Mouse (Mus musculus) testis, postnatal 14 days (tissue): ENCODE data around the gene Slc25a1.
"Not testable (repeated sequence)": the region's sequence is repeated elsewhere in the genome, so short reads cannot be mapped to it uniquely, and the experiment has no call there.

ENCODE experiments used
- DNase-seq: peaks from one replicate; pipeline ENCODE4 v3.0.0; 2021; ENCODE audit warnings: low spot score

The Slc25a1 gene

DNA sequence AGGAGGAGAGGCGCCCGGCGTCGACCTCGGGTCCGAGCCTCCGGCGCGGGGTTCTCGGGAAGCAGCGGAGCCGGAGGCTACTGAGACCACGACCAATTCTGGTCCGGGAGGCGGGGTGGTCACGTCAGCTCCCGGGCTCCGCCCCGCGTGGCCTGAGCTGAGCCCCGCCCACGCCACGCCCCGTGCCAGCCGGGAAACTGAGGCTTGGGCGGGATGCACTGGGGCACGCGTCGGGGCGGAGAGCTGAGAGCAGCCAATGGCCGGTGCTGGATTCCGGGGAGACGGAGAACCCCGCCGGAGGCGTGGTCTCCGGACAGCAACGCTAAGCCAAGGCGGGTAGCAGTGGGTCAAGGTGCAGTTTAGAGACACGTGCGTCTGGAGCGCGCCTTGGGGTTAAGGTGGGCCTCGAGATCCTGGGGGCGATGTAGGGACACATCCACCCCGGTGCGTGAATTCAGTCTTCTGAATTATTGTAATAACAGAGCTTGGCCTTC, at the start of gene Slc25a1:
TSS of gene Slc25a1 (minus strand) at position 133 of the 494 bp plus-strand sequence.
- peak; percentile 86 for DNase-seq

DNA sequence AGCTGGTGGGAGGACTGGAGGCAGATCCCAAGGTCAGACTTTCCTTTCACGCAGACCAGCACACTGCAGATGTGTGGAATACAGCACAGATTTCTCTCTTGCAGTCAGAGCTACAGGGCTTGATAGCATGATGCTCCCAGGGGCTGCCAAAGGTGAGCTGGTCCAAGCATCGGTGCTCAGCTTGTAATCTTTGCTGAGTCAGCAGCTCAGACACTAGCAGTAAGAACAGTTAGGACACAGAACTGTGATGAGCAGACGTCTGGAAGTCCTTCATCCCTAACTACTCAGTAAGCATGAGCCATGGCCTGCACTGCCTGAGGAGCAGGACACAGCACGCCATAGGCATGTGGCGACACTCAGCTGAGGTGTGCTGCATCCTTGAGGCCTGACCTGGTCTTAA, 43.8 kb upstream of the Slc25a1 start:
- no peak for DNase-seq

DNA sequence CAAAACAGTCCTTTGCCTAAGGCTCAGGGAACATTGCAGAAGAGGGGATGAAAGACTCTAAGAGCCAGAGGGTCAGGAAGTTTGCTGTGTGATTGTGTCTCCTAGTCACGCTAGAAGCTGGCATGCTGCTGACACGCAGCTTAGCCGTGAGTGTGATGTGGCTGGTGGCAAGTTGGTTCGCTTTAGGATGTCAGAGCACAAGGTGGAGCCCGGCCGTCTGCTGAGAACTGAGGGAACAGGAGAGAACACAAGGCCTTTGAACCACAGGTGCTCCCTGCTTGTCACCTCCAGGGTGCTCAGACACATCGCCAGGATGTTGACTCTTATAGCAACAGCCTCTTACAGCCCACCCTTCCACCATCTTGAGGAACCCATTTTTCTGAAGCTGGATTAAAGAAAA, 34.1 kb upstream of the Slc25a1 start:
- no peak for DNase-seq

DNA sequence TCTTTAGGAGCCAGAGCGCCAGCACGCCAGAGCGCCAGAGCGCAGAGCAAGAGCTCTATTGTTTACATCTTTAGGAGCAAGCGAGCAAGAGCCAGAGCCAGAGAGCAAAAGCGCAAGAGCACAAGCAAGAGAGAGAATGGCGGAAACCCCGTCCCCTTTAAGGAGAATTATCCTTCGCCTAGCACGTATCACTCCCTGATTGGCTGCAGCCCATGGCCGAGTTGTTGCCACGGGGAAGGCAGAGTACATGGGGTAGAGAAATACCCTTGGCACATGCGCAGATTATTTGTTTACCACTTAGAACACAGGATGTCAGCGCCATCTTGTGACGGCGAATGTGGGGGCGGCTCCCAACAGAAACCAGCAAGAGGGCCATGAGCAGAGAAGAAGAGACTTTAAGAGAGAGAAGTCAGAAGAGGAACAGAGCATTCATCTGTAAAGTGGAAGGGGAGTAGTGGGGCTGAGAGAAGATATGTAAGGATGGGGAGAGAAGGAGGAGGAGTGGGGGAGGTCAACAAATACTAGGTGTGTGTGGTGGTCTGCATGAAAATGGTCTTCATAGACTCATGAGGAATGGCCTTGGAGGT, 28.1 kb upstream of the Slc25a1 start:
- not testable (repeated sequence) for DNase-seq

DNA sequence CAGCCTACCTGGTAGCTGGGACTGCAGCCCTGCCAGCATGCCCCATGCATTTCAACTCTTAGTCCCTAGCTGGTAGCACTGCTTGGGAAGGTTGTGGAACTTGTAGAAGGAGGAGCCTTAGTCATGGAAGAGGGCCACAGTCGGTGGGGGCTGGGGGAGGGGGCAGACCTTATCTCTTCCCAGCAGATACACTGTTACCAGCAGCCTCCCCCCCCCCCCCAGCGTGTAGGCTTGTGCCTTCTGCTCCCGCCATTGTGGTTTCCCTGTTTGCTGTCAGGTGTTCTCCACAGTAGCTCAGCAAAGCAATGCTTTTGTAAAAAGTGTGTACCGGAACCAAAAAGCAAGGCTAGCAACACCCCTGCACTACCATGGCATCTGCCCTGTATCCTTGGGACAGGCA, 23.6 kb upstream of the Slc25a1 start:
- no peak for DNase-seq

DNA sequence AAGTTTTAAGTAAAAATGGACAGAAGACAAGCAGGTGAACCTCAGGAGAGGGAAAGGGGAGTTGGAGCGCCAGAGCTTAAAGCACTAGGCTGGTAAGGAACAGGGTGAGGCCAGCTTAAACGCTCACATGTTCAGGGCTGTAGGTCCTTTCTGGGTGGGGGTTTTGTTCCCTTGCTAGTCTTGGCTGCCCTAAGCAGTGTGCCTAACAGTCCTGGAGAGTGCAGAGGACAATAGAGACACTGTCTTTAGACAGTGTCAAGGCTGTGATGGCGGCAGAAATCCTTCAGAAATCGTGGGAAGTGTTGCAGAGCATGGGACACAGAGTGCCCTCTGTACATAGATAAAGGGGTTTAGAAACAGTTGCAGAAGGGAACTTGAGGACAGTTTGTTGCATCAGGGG, 22.0 kb upstream of the Slc25a1 start:
- peak; percentile 80 for DNase-seq

DNA sequence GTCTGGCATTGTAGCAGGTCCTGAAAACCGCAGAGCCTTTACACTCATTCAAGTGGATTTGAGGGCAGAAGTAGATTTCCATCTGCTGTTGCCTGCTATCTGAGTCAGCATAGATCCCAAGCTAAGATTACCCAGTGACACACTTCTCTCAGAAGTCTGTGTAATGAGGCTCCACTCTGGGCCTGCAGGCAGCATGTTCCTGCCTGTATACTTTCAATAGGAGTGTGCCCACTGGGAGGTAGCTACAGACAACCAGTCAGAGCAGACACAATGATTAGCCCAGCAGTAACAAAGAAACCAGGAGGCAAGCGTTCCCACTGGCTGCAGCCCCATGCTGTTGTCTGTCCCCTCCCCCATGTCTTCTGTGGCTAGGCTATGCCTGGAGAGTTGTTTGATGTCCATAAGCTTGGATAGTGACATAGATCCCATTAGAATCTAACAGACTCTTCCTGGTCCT, 21.4 kb upstream of the Slc25a1 start:
- no peak for DNase-seq

DNA sequence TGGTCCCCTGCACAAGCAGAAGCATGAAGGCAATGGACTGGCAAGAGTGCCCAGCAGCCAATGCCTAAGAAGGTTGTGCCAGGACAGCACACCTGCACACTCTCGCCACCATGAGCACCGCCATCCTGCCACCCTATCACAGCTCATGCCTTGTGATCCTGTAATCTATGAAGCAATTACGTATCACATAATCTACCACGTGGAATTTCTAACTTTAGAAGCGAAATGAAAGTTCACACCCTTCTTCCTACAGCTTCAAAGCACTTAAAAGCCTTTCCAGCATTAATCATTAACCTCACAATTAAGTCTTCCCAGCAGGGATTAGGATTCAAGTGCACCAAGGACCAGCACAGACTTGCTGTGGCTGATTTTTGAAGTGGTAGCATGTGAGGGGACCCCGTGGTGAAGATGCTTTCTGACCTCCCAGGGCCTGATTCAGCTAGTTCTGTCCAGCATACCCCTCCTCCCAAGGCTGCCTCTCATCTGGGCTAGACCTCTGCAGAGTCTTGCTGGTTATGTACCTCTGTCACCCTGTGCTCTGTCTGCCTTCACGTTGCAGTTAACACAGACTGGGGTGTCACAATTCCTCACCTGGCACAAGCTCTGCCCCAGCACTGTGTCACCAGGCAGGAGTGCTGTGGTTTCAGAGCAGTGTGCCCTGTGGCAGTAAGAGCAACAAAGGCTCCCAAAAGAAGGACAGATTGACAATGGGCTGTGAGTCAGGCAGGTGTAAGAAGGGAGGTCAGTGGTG, 17.2 kb upstream of the Slc25a1 start:
- no peak for DNase-seq

DNA sequence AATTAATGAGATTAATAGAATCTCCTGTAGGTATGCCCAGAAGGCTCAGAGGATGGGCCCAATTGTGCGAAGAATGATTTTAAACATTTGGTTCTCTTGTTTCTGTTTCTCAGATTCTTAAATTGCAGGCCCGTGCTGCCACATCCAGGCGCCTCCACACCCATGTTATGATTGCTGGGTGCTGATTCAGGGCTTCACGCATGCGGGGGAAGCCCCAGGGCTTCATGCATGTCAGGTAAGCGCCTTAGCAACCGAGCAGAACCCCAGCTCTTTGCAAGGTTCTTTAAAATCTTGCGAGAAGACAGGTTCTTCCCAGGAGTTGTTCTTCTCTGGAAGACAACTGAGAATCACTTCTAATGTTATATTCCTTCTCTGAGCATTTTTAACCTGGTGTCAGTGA, 15.4 kb upstream of the Slc25a1 start:
- no peak for DNase-seq

DNA sequence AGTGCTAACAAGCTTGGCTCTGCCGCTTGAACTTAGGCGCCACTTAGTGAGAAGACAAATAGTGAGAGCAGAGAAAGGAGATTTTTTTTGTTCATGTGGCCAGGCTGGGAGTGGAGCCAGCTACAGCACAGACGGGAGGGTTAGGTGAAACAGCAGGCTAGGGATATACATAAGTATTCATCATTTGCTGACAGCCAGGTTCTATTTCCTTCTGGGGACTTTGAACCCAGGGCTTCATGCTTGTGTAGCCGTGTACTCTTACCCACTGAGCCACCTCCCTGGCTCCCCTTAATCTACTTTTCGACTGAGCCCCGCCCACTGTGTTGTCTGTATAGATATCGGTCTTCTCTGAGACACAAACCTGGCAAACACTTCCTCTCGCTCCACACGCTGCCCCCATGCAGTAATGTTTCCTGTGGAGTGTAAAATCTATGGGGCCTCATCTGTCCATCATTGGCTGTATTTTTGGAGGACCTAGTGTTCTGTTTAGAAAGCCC, 11.3 kb upstream of the Slc25a1 start:
- no peak for DNase-seq

DNA sequence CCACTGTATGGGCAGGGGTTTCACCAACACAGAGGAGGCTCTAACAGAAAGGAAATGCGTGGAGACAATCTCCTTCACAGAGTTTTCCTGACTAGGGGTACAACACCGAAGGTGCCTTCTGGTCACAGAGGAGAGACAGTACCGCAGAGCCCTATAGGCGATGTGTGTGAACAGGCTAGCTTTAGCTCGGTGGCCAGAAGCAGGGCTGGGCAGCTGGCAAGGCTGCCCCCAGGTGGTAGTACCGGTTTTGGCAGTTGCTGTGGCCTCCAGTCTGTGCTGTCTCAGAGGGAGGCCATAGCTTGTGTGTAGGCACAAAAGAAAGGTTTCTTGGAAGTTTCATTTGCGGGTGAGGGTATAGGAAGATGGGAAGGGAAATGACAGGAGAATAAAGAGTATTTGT, 10.8 kb upstream of the Slc25a1 start:
- no peak for DNase-seq

DNA sequence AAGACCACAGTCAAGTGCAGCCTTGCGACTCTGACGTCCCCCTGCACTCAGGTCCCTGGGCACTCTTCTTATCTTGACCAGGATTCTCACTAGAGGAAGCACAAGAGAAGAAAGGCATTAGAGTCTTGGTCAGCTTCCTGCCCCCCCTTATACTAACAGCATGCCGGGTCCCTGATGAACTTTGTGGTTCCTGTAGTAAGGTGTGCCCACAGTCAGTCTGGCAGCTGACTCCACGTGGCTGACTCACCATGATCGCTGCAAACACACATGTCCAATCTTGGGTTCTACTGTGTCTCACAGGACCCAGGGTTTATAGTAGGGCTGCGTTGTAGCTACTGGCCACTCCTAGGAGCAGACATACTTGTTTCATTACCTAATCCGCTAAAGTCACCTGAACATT, 10.2 kb upstream of the Slc25a1 start:
- DNase-seq = no peak

DNA sequence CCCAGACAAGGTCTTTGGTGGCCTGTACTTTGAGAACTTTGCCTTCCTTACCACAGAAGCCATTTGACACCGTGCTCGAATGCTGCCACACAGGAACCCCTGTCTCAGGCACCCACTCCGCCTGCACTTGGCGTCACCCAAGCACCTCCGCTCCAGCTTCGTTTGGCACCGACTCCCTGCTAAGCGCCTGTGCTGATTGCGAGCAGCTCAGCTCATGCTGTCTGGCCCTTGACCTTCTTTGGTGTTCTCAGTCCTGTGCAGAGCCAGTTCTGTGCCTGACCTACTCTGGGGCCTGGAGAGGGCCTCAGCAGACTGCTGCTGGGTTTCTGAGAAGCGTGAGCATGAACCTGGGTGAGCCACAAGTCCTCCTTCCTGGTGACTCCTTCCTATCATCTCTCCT, 8.8 kb upstream of the Slc25a1 start:
- no peak for DNase-seq

DNA sequence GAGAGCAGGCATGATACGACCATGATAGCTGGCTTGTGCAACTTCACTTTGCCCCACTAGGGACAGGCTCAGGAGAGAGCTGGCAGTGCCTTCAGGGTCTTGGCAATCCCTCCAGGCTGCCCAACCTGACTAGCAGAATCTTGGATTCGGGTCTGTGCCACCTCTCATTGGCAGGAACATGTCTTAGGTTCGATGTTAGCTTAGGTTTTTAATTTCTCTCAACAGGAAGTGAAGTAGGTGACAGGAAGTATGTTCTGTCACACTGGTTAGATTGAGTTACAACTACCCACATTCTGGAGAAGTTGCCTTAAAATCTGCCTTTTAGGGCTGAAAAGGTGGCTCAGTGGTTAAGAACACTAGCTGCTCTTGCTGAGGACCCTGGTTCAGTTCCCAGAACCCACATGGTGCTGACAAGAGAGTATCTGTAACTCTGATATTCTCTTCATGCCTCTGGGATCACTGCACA, 6.5 kb upstream of the Slc25a1 start:
- DNase-seq = no peak

DNA sequence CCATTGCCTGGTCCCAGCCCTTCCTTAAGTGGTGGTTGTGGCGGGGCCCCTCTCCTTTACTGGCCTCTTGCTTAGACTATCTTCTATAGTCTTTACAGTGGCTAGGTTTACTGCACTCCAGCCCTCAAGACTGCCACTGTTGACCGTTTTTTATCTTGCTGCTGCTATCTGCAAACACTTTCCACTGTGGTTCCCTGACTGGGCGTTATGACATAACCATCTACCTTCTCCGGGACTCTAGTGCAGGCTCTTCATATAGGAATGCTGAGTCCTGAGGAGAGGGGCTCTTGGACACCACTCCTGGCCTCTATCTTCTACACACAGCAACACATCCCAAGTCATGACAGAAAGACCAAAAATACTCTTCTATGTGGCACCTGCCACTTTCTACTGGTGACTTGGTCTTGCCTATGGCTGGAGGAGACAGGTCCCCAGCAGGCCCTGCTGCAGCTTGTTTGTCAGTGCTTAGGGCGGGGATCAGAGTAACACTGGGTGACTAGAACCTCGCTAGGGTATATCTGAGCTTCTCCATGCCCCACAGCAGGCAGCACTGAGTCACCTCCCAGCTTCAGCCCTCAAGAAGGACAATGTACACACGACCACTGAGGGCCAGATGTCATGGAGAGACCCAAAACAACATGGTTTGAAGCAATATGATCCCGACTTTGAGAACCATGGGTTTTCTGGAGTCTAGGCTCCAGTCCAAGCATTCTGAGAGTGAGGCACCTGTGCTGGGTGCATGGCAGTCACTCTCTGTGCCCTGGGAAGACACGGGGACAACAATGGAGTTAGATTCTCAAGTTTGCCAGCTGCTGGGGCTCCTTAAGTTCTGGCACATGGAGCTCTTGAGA, 5.8 kb upstream of the Slc25a1 start:
- no peak for DNase-seq

DNA sequence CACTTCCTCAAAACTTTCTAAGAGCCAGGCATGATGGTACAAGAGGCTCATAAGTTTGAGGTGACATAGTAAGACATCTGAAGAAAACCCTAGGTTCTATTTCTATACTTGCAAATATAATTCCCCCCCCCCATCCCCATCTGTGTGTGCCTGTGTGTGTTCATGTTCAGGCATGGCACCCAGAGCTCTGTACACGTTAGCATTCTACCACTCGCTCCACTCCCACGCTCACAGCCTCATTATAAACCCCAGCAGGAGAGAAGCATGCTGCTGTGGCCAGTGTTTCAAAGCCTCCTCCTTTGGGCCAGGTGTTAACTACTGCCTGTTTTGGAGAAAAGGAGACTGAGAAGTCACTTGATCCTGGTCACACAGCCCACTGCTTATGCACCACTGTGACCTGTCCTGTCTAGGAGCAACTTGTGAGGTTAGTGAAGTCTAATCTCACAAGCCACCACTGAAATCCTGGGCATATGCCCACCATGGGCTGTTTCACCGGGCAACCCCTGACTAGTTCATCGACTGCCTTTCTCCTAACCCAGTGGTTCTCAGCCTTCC, 4.0 kb upstream of the Slc25a1 start:
- no peak for DNase-seq

DNA sequence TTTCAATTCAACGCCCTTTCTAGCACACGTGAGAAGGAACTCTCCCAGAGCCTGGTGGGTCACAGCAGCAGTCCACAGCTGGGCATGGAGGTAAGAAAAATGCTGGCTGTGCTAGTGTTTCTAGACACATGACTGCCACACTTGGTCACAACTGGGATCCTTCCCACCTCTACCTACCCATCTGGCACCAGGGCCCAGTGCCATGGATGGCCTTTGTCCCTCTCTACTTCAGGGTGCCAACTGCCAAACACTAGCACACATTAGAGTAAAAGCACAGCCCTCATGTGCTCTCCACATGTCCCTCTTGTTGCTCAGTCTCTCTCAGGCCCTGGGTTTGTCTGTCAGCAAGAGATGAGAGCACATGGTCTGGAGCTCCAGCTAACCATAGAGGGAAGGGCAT, 1.6 kb upstream of the Slc25a1 start:
- no peak for DNase-seq

DNA sequence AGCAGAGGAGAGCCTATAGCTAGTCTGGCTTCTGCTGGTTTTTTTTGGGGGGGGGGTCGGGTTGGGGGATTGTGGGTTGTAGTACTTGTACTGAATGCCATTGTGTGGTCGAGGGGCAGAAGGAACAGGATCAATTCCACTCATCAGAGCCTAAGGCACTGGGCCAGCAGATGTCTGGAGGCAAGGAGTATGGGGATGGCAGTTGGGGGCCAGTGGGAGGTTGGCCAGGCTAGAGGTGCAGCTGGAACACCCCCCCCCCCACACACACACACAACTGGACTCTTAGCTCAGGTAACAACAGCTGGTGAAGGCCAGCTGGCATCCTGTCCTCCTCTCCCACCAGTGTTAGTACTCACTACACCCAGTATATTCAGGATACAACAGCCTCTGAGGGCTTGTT, 1.2 kb upstream of the Slc25a1 start:
- no peak for DNase-seq

DNA sequence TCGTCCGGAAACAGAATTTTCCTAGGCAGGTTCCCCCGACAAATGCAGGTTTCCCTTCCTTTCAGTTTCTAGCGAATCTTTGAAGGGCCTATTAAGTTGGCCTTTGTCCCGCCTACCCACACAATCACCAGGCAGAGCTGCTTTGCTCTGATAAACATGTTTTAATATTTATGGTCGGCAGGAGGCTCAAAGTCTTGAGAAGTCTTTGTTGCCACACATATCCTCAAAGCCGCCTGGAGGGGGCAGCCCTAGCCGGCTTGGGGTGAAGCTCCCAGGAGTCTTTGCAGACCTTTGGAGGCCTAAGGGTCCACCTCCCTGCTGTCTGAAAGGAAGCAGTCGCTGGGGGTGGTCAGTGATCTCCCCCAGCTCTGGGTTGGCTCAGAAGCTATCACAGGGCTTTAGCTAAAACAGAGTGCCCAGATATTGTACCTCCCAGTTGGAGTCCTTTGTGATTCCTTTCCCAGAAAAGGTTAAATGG, 647 bp upstream of the Slc25a1 start:
- peak; percentile 79 for DNase-seq

DNA sequence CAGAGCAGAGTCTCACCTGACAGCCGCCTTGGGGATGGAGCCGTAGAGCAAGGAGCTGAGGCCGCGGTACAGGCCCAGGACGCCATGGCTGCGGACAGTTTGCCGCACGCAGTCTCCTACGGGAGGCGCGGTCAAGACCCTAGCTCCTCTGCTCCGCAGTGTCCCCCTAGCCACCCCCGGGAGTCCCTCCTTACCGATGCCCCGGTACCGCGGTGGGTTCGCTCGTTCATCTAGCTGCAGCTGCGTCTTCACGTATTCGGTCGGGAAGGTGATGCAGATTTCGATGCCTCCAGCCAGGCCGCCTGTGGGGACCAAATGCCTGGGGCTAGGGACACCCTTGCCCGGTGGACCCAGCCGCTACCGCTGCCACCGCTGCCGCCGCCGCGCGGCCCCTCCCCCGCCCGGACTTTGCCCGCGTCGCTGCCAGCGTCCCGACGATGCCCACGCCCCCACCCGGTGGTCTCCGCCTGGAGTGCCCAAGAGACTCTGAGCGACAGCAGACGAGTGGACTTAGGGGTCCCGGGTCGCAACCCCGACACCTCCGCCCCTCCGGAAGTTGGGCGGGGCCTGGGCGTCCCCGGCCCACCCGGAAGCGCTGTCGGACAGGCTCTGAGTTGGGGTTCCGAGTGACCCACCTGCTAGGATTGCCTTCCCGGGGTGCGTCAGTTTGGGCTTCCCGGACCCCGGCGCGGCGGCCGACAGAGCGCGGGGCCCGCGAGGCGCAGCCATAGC, 502 bp downstream of the Slc25a1 start:
- peak; percentile 32 for DNase-seq

DNA sequence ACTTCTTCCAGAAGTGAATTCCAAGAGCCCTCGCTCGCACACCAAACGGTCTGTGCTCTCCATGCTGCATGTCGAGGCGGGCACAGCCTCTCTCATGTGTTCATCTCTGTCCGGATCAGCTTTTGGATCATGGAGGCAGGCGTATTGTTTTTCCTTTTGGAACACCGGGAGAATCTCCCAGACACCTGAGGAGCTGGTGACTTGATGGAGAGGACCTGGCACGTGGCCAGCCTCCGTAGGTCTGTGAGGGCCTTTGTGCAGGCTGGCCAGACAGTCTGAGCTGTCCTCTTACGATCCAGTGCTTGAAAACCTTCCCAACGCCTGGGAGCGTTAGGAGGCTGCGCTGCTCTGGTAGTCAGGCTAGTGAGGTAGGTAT, 5.9 kb downstream of the Slc25a1 start:
- DNase-seq = peak; percentile 65
